Mouse (Mus musculus) liver, embryonic 12.5 days (tissue): ENCODE measurements around the gene Fbxl5. TPM values are rescaled to one million over a fixed set of nuclear protein-coding genes. Genes with fewer than 3 reads are reported as not detected.

Experiments
- ATAC-seq: fragments of 200-750 bp; cut with Nextera tagmentation; 2 replicates; pipeline ENCODE4 v1.8.0; 2017; ENCODE audit warnings: moderate number of reproducible peaks, mild to moderate bottlenecking, moderate library complexity
- H3K27ac ChIP-seq: fragments of 300-500 bp; sonication (generic); 2 replicates; pipeline ENCODE4 v1.5.1; 2016; ENCODE audit warnings: mild to moderate bottlenecking
- H3K27me3 ChIP-seq: fragments of 300-500 bp; sonication (generic); replicated peaks from 2 replicates; pipeline ENCODE4 v1.6.1; 2016; ENCODE audit warnings: mild to moderate bottlenecking, moderate library complexity
- H3K36me3 ChIP-seq: fragments of 300-500 bp; sonication (generic); 2 replicates; pipeline ENCODE4 v1.6.1; 2016; ENCODE audit warnings: mild to moderate bottlenecking, moderate library complexity
- H3K4me1 ChIP-seq: fragments of 300-500 bp; sonication (generic); 2 replicates; pipeline ENCODE4 v1.6.1; 2016
- H3K4me2 ChIP-seq: fragments of 300-500 bp; sonication (generic); 2 replicates; pipeline ENCODE4 v1.6.1; 2016; ENCODE audit warnings: mild to moderate bottlenecking, moderate library complexity
- H3K4me3 ChIP-seq: fragments of 300-500 bp; sonication (generic); 2 replicates; pipeline ENCODE4 v1.5.1; 2016; ENCODE audit warnings: mild to moderate bottlenecking, moderate library complexity
- H3K9ac ChIP-seq: fragments of 300-500 bp; sonication (generic); 2 replicates; pipeline ENCODE4 v1.6.1; 2016; ENCODE audit warnings: mild to moderate bottlenecking, moderate library complexity
- H3K9me3 ChIP-seq: fragments of 300-500 bp; sonication (generic); replicated peaks from 2 replicates; pipeline ENCODE4 v1.6.1; 2016; ENCODE audit warnings: mild to moderate bottlenecking, moderate library complexity
- WGBS: fragments of 180-500 bp; shearing (Covaris S2); methylation state at CpG from one replicate; pipeline ENCODE4 v1.1.7; 2016; ENCODE audit not compliant: insufficient replicate concordance; 5-methylcytosine and 5-hydroxymethylcytosine counted together
- polyA plus RNA-seq: library from polyadenylated mRNA; unstranded; fragments of >200 nt; fragmentation: Nextera tagmentation; extraction: Ambion mirVana; gene quantifications from 2 replicates; pipeline ENCODE4 v1.2.1, GENCODE M21; 2016

Gene Fbxl5
- 26.7 and 27.3 TPM in 2 replicates for polyA plus RNA-seq

DNA sequence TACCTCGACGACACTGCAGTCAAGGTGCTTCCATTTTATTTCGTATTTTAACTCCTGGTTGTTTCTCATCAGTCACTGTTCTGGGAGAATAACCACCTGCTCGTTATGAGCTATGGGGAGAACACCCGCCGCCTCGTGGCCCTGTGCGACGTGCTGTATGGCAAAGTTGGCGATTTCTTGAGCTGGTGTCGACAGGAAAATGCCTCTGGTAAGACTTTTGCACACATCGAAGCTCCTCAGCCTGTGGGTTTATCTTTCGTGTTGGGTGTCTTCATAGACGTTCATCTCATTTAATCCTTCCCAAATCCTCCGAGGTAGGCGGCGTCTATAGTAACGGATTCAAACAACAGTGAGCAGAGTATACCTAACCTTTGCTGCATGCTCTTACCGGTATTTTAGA lies at the start of gene Fbxl5:
Gene Fbxl5, minus strand, starts transcription at position 101 of the 400 bp plus-strand sequence.
- Histone ChIP-seq H3K36me3 (no peaks in the 10 kb centered on the region), H3K9me3 (no peaks in the 10 kb centered on the region), H3K4me3 (no peak within 1 kb of the TSS), H3K9ac (no peak within 1 kb of the TSS), H3K27ac (no peak within 1 kb of the TSS), H3K4me1 (no peaks in the 10 kb centered on the region), H3K27me3 (no peaks in the 10 kb centered on the region), H3K4me2 (no peak within 1 kb of the TSS)
- 74% methylated on average over 19 of the region's 19 CpGs for WGBS
- ATAC-seq, result no peak

DNA sequence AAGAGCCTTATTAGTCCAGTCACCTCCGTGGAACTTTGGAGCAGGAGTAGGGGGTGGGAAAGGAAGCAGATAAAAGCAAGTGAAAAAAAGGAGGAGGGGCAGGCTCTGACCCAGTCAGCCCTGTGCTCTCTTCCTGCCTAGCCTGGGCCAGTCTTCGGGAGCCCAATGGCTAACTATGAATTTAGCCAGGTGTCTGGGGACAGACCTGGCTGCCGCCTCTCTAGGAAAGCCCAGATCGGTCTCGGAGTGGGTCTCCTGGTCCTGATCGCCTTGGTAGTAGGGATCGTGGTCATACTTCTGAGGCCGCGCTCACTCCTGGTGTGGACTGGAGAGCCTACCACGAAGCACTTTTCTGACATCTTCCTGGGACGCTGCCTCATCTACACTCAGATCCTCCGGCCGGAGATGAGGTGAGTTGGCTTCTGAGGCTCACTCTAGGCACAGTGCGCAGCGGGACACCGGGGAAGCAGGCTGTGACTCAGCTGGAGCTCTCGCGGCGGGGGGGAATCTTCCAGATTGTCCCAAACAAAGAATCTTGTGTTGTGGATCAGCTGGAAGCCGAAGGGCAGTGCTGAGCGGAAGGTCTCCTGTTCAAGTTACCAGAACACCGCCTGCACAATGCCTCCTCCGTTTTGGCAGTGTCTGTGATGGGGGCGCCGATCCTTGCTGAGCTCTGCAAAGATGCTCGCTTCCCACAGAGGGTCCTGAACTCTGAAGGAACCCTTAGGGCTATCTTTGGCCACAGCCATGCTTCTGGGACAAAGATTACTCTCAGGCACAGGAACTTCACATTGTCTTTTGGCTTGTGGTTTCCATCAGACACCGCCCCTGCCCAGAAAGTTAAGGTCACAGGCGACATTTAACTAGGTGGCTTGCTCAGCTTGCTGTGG lies 47.5 kb upstream of the Fbxl5 start:
- peak overlapping the region; percentile 33 for H3K4me3 ChIP-seq
- H3K27ac ChIP-seq, result peak overlapping the region; percentile 56; the same call in 1 of the 2 replicates
- peak overlapping the region; percentile 63 for H3K4me2 ChIP-seq
- H3K9me3 ChIP-seq, result no peaks in the 10 kb centered on the region
- H3K27me3 ChIP-seq, result no peaks in the 10 kb centered on the region
- H3K4me1 ChIP-seq, result peaks cover 25% of the 10 kb centered on the region
- WGBS, result 2% methylated on average over 28 of the region's 28 CpGs
- no peak overlapping the region for H3K9ac ChIP-seq
- ATAC-seq, result peak; percentile 43
- no peaks in the 10 kb centered on the region for H3K36me3 ChIP-seq

DNA sequence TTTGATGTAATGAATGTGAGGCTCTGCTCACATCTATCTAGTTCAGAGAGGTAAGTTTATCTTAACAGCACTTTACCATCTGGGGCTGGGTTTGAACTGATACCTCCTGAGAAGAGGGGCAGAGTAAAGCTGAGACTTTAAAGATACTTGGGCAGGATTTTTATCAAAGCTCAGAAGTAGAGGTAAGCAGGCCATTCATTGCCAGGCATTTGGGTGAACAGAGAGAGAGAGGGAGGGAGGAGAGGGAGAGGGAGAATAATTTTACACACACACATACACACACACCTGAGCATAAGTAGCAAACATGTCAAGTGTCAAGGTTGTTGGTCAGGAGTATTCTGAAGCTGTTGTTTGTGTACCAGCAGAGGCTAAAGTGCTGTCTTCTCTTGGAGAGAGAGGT lies 46.8 kb upstream of the Fbxl5 start, which contains the start of gene Cd38:
Gene Cd38, plus strand, starts transcription at position 301 of the 400 bp plus-strand sequence.
- peak within 1 kb of the TSS; percentile 56; the same call in 1 of the 2 replicates for H3K27ac ChIP-seq
- no peaks in the 10 kb centered on the region for H3K9me3 ChIP-seq
- no peak within 1 kb of the TSS for H3K9ac ChIP-seq
- peaks cover 25% of the 10 kb centered on the region for H3K4me1 ChIP-seq
- no peak for ATAC-seq
- H3K36me3 ChIP-seq, result no peaks in the 10 kb centered on the region
- H3K4me2 ChIP-seq, result peak within 1 kb of the TSS; percentile 63
- H3K27me3 ChIP-seq, result no peaks in the 10 kb centered on the region
- H3K4me3 ChIP-seq, result peak within 1 kb of the TSS; percentile 33

DNA sequence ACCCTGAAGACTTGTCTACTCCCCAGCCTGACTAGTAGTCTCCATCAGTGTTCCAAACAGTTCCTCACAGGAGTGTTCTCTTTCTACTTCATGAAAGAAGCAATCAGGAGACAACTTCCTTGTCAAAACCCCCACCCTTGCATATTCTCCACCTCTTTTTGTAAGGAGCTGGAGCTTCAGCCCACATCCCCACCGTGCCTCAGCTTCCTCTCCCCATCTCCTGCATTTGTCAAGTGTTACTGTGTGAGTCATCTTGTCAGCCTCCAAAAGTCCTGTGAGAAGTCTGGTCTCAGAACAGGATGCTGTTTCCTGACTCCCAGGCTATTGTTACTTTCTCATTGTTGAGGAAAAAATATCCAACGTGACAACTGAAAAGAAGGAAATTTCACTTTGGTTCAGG lies 43.9 kb upstream of the Fbxl5 start:
- ATAC-seq, result no peak
- H3K27ac ChIP-seq, result no peak overlapping the region
- WGBS, result 30% methylated on average over 2 of the region's 2 CpGs
- H3K36me3 ChIP-seq, result no peaks in the 10 kb centered on the region
- no peak overlapping the region for H3K4me3 ChIP-seq
- no peak overlapping the region for H3K9ac ChIP-seq
- no peaks in the 10 kb centered on the region for H3K27me3 ChIP-seq
- H3K4me2 ChIP-seq, result no peak overlapping the region
- H3K4me1 ChIP-seq, result peaks cover 21% of the 10 kb centered on the region
- no peaks in the 10 kb centered on the region for H3K9me3 ChIP-seq

DNA sequence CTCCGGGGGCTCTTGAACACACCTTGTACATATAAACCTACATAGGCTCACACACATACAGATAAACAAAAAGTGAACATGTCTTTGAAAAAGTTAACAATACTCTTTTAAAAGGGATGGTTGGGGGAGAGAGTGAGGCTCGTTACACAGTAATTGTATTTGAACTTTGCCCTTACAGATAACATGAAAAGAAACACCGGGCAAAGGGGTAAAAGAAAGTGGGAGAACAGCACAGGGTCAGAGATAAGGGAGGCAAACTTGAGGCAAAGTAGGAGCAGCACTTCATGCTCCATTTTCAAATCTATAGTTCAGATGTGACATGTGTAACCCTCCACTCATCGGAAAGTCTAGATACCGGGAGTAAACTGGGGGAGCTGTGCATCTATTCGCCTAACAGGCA lies 42.2 kb upstream of the Fbxl5 start:
- Histone ChIP-seq H3K27ac (no peak overlapping the region), H3K36me3 (no peaks in the 10 kb centered on the region), H3K4me1 (peaks cover 12% of the 10 kb centered on the region), H3K27me3 (no peaks in the 10 kb centered on the region), H3K9me3 (no peaks in the 10 kb centered on the region), H3K4me3 (no peak overlapping the region), H3K4me2 (no peak overlapping the region), H3K9ac (no peak overlapping the region)
- 60% methylated on average over 6 of the region's 6 CpGs for WGBS
- no peak for ATAC-seq

DNA sequence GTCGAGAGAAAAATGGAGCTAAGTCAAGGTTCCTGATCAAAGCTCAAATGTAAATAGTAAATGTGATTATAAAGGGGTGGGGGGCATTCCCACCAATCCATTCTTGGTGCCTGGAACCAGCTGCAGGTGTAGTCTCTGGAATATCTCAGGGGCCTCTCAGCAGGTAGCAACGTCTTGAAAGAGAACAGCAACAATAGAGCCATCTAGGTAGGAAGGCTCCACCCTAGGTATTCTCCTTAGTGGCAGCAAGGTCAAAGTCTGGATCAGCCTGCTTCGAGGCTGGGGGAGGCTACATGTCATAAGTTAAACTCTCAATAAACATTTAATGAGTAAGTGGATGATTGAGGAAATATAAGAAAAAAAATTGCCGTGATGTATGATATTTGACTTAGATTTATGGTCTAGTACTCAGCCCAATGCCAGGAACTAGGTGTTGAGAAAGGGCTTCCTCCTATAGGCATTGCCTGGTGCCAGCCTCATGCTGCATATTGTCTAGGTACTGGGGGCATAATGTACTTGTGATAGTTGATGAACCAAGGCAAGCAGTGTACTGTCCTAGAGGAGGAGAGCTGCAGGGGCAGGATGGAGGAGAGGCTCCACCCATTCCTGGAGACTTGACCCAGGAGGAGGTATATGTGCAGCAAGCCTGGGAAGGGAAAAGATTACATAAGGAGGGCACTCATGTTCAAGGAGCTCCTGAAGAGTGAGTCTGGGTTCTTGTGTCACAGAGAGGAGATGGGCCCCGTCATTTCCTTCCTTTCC lies 39.4 kb upstream of the Fbxl5 start:
- no peaks in the 10 kb centered on the region for H3K4me1 ChIP-seq
- no peak overlapping the region for H3K4me2 ChIP-seq
- H3K27ac ChIP-seq, result no peak overlapping the region
- no peak overlapping the region for H3K4me3 ChIP-seq
- H3K9ac ChIP-seq, result no peak overlapping the region
- no peaks in the 10 kb centered on the region for H3K27me3 ChIP-seq
- H3K36me3 ChIP-seq, result no peaks in the 10 kb centered on the region
- H3K9me3 ChIP-seq, result 0 out of 2 replicates have a peak, but pooled peaks cover 8% of the 10 kb centered on the region
- ATAC-seq, result no peak
- WGBS, result 54% methylated on average over 5 of the region's 5 CpGs

DNA sequence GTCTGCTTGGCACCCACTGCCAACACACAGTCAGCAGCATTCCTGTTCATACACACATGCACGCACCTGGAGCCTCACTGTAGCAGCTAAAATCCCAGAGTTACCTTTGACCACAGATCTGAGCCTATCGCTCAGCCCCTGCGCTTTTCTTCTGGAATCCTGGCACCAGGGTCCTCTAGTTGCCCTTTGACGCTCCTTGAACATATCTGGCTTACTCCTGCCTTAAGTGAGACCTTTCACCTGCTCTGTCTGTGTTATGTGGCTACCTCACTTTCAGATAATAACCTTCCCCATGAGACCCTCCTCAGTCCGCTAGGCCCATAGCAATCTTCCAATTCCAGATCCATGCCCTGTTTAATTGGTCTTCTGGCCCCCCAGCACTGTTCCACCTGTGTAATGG lies 38.7 kb upstream of the Fbxl5 start:
- H3K4me1 ChIP-seq, result no peaks in the 10 kb centered on the region
- 0 out of 2 replicates have a peak, but pooled peaks cover 8% of the 10 kb centered on the region for H3K9me3 ChIP-seq
- WGBS, result 82% methylated on average over 5 of the region's 5 CpGs
- no peak overlapping the region for H3K4me2 ChIP-seq
- no peak for ATAC-seq
- H3K4me3 ChIP-seq, result no peak overlapping the region
- no peaks in the 10 kb centered on the region for H3K36me3 ChIP-seq
- H3K27me3 ChIP-seq, result no peaks in the 10 kb centered on the region
- H3K27ac ChIP-seq, result no peak overlapping the region
- no peak overlapping the region for H3K9ac ChIP-seq

DNA sequence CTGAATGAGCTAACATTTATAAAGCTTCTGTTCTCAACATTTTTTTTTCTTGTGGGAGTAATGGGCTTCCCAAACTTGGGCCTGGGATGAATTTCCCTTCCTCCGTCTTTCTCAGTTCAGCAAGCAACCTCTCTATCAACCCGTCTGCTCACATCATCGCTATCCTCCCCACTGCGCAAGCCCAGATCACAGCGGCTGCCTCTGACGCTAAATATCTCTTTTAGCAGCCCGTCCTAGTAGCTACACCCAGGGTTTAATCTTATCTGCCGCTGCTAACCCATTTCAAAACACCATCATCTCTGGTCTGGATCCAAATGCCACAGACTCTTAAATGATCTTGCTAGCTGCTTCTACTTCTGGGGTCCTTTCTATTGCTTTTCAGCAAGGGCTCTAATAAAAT lies 38.2 kb upstream of the Fbxl5 start:
- Histone ChIP-seq H3K4me2 (no peak overlapping the region), H3K4me1 (no peaks in the 10 kb centered on the region), H3K27ac (no peak overlapping the region), H3K27me3 (no peaks in the 10 kb centered on the region), H3K9me3 (0 out of 2 replicates have a peak, but pooled peaks cover 8% of the 10 kb centered on the region), H3K9ac (no peak overlapping the region), H3K4me3 (no peak overlapping the region), H3K36me3 (no peaks in the 10 kb centered on the region)
- ATAC-seq, result no peak
- 57% methylated on average over 8 of the region's 8 CpGs for WGBS

DNA sequence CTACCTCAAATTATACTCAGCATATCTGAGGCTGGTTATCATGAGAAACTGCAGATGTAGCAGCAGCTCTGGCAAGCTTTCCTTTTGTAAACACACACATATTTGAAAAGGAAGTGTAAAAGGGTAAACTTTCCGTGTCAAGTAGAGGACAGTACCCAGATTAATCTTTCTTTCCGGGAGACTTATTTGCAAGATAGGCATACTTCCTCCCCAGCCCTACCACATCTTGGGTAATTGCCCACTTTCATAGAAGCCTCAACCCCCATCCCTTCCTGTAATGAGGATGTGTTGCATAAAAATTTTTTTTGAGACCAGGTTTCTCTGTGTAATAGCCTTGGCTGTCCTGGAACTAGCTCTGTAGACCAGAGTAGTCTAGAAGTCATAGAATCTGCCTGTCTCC lies 34.3 kb upstream of the Fbxl5 start:
- H3K4me3 ChIP-seq, result no peak overlapping the region
- no peak overlapping the region for H3K4me2 ChIP-seq
- WGBS, result 16% methylated on average over 2 of the region's 2 CpGs
- no peak for ATAC-seq
- H3K27me3 ChIP-seq, result no peaks in the 10 kb centered on the region
- H3K9me3 ChIP-seq, result 0 out of 2 replicates have a peak, but pooled peaks cover 8% of the 10 kb centered on the region
- no peaks in the 10 kb centered on the region for H3K4me1 ChIP-seq
- H3K27ac ChIP-seq, result no peak overlapping the region
- H3K9ac ChIP-seq, result no peak overlapping the region
- no peaks in the 10 kb centered on the region for H3K36me3 ChIP-seq

DNA sequence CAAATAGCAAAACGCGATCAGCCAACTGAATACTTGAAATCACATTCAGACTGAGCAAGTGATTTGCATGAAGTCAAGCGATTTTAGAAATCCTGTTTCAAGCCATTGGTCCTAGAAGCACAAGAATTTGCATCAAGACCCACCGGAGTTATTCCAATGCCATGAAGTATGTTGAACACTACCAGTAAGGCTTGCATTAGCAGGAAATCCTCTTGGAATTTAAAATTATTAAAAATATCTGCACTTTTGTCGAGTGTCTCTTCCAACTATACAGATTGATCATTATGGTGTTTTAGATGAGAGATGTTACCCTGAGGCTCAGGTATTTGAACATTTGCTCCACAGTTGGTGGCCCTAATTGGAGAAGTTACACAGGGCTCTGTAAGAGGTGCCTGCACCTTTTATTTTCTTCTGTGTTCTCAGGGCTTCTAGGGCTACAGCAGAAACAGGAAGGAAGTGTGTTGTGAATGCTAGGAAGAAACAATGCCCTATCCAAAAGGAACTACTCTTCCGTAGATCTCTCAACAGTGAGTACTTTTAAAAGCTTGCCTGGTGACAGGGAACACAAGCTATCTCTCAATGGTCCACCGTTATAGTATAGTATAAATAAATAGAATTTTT lies 32.5 kb upstream of the Fbxl5 start:
- H3K4me1 ChIP-seq, result no peaks in the 10 kb centered on the region
- no peak overlapping the region for H3K9ac ChIP-seq
- no peak overlapping the region for H3K27ac ChIP-seq
- no peak overlapping the region for H3K4me2 ChIP-seq
- no peaks in the 10 kb centered on the region for H3K27me3 ChIP-seq
- H3K4me3 ChIP-seq, result no peak overlapping the region
- no peaks in the 10 kb centered on the region for H3K36me3 ChIP-seq
- H3K9me3 ChIP-seq, result 0 out of 2 replicates have a peak, but pooled peaks cover 8% of the 10 kb centered on the region
- 49% methylated on average over 7 of the region's 7 CpGs for WGBS
- ATAC-seq, result no peak

DNA sequence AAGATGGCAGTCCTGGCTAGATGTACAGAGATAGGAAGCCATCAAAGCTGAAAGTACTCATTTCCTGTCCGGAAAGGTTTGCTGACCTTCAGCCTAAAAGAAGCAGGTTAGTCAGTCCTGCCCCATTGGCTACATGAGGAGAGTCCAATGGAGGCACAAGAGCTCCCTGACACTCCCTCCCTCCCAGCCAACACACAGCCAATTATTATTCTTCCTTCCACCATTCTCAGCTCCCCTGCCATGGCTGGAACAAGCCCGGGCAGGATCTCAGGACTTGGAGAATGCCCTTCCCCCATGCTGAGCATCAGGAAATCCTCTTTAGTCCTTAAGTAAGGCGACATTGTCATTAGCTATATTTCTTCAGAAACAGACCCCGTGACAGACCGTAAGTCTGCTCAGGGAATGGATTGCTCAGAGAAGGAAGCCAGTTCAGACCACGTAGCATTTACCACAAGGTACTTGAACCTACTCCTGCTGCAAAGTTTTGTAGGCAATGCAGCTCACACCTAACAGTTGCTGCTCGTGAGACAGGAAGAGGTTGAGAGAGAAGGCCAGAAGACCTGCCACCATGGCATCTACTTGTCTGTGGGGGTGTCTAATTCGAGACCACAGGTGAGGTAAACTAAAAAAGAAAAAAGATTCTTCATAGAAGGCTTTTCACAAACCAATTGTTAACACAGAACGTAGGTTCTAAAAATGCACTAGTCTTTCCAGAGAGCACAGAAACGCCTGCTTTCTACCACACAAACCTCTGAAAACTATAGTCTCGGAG lies 31.8 kb upstream of the Fbxl5 start:
- no peak for ATAC-seq

More for the DNA sequence above, 31.8 kb upstream of the Fbxl5 start:
- H3K27me3 ChIP-seq, result no peaks in the 10 kb centered on the region
- H3K9me3 ChIP-seq, result 0 out of 2 replicates have a peak, but pooled peaks cover 8% of the 10 kb centered on the region
- H3K36me3 ChIP-seq, result no peaks in the 10 kb centered on the region
- no peaks in the 10 kb centered on the region for H3K4me1 ChIP-seq
- H3K9ac ChIP-seq, result no peak overlapping the region
- H3K4me2 ChIP-seq, result no peak overlapping the region
- WGBS, result 54% methylated on average over 11 of the region's 11 CpGs
- no peak overlapping the region for H3K4me3 ChIP-seq
- H3K27ac ChIP-seq, result no peak overlapping the region
